Mouse (Mus musculus) spleen, postnatal 10 days (tissue): Measurements from ENCODE around the gene Fam161a.
A peak's percentile ranks its signal among the peaks of the same experiment; 100 is the strongest.

ENCODE experiments used
- DNase-seq, 2 experiments: peaks; one replicate each; pipeline ENCODE4 v3.0.0; 2021 to 2022; ENCODE audit warnings: low spot score in 2 of 2

Fam161a gene

GRCm38 (mm10) chr11:22990393-22991126, 16.8 kb upstream of the Fam161a start, which contains the start of gene Cct4:
Cct4 (plus strand) TSS chr11:22990519.
- peak; percentile 91 to 94 for DNase-seq

- no peak for DNase-seq
Measured at GRCm38 (mm10) chr11:22991218-22991835, 16.0 kb upstream of the Fam161a start.

- no peak for DNase-seq
Measured at GRCm38 (mm10) chr11:22994271-22994670, 13.1 kb upstream of the Fam161a start.

GRCm38 (mm10) chr11:22995461-22995860, 11.9 kb upstream of the Fam161a start:
- DNase-seq = no peak

- DNase-seq = no peak
Measured at GRCm38 (mm10) chr11:22998308-22998707, 9.0 kb upstream of the Fam161a start.

- no peak for DNase-seq
Measured at GRCm38 (mm10) chr11:23005276-23005675, 2.1 kb upstream of the Fam161a start.

GRCm38 (mm10) chr11:23007166-23007480, 208 bp upstream of the Fam161a start:
- no peak for DNase-seq

- DNase-seq = peak; percentile 81 to 86
Measured at GRCm38 (mm10) chr11:23008181-23008823, 971 bp downstream of the Fam161a start.

- DNase-seq = no peak
Measured at GRCm38 (mm10) chr11:23008824-23009200, 1.5 kb downstream of the Fam161a start.

GRCm38 (mm10) chr11:23013096-23013495, 5.8 kb downstream of the Fam161a start:
- no peak for DNase-seq

GRCm38 (mm10) chr11:23013580-23014294, 6.4 kb downstream of the Fam161a start:
- DNase-seq = peak in 1 of 2 experiments; percentile 33

- no peak for DNase-seq
Measured at GRCm38 (mm10) chr11:23014996-23015395, 7.7 kb downstream of the Fam161a start.

- DNase-seq = no peak
Measured at GRCm38 (mm10) chr11:23017943-23018342, 10.6 kb downstream of the Fam161a start.

GRCm38 (mm10) chr11:23020116-23020770, 12.9 kb downstream of the Fam161a start:
- no peak for DNase-seq

GRCm38 (mm10) chr11:23020841-23021240, 13.5 kb downstream of the Fam161a start:
- no peak for DNase-seq

- DNase-seq = no peak
Measured at GRCm38 (mm10) chr11:23023155-23023554, 15.8 kb downstream of the Fam161a start.

- DNase-seq = no peak
Measured at GRCm38 (mm10) chr11:23024169-23024568, 16.8 kb downstream of the Fam161a start.

- DNase-seq = no peak
Measured at GRCm38 (mm10) chr11:23028957-23029356, 21.6 kb downstream of the Fam161a start.

GRCm38 (mm10) chr11:23029399-23029798, 22.1 kb downstream of the Fam161a start:
- DNase-seq = no peak

GRCm38 (mm10) chr11:23047252-23047651, 39.9 kb downstream of the Fam161a start:
- DNase-seq = no peak

- no peak for DNase-seq
Measured at GRCm38 (mm10) chr11:23047663-23048582, 40.6 kb downstream of the Fam161a start.
